Mouse (Mus musculus): Measurements from ENCODE around the gene Smug1. TPM values are rescaled to one million over a fixed set of nuclear protein-coding genes. Genes with fewer than 3 reads are reported as not detected.

Smug1 gene
- polyA plus RNA-seq, 1 experiment from 2014 or later: 12.2 TPM

DNA sequence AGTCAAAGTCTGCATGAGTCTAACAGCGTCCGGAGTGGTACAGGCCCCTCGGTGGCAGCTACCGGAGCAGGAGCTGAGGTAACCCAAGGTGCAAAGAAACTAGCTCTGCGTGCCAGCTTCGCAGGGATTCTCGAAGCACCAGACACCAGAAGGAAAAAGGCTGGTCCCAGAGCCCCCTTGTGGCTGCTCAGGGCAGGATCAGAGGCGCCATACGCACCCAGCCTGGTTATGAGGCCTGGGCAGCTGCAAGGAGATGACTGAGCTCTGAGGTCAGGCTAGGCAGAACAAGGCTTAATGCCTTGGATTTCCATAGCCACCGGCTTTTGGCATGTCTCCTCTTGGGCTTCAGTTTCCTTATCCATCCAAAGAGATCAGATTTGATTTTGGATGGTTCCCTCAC is 5.6 kb upstream of the Smug1 start:
- 12% methylated on average over 10 of the region's 10 CpGs for WGBS
- Histone ChIP-seq H3K4me3 (ENCODE audit: low read depth, low read length) (no peak overlapping the region), H3K27ac (ENCODE audit: low read length) (no peak overlapping the region), H3K9me3 (ENCODE audit: low read length) (no peaks in the 10 kb centered on the region), H3K27me3 (replicated peaks; ENCODE audit: insufficient read depth, low read length) (peaks cover 74% of the 10 kb centered on the region), H3K4me1 (ENCODE audit: insufficient read depth, low read depth, low read length) (peaks cover 14% of the 10 kb centered on the region), H3K9ac (replicated peaks; ENCODE audit: low read depth) (no peak overlapping the region), H3K4me2 (replicated peaks; ENCODE audit: low read depth, low read length) (no peak overlapping the region), H3K36me3 (ENCODE audit: insufficient read depth, low read length) (no peaks in the 10 kb centered on the region)
- ATAC-seq: peak; percentile 32; the same call in 1 of the 2 replicates
- peak; percentile 76 for DNase-seq (ENCODE audit: low spot score)
- TF ChIP-seq EP300 (IDR thresholded peaks at IDR 0.05) (no peak), CTCF (IDR thresholded peaks at IDR 0.05) (peak; percentile 87)

DNA sequence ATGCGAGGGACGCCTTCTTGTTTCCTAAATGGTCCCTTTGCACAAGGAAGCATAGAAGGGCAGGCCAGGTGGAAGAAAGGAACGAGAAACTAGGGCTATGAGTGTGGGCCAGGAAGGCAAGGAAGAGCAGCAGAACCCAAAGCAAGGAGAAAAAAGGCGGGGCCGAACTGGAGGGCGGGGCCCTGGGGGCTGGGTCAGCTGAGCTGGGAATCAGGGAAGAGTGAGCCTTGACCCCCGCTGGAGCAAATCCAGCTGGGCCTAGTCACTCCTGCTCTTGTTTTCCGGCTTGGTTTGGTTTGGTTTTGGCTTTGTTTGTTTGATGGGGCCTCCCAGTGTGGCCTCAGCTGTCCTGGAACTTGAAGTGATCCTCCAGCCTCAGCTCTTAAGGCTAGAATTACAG is 4.4 kb upstream of the Smug1 start:
- H3K36me3 ChIP-seq (ENCODE audit: insufficient read depth, low read length): no peaks in the 10 kb centered on the region
- H3K27ac ChIP-seq (ENCODE audit: low read length): no peak overlapping the region
- H3K9ac ChIP-seq (replicated peaks; ENCODE audit: low read depth): no peak overlapping the region
- H3K27me3 ChIP-seq (replicated peaks; ENCODE audit: insufficient read depth, low read length): peaks cover 73% of the 10 kb centered on the region
- H3K4me2 ChIP-seq (replicated peaks; ENCODE audit: low read depth, low read length): no peak overlapping the region
- no peaks in the 10 kb centered on the region for H3K9me3 ChIP-seq (ENCODE audit: low read length)
- no peak overlapping the region for H3K4me3 ChIP-seq (ENCODE audit: low read depth, low read length)
- 16% methylated on average over 7 of the region's 8 CpGs for WGBS
- DNase-seq (ENCODE audit: low spot score) (no peak), ATAC-seq (no peak)
- peaks cover 8% of the 10 kb centered on the region for H3K4me1 ChIP-seq (ENCODE audit: insufficient read depth, low read depth, low read length)
- TF ChIP-seq CTCF (IDR thresholded peaks at IDR 0.05) (no peak), EP300 (IDR thresholded peaks at IDR 0.05) (no peak)

DNA sequence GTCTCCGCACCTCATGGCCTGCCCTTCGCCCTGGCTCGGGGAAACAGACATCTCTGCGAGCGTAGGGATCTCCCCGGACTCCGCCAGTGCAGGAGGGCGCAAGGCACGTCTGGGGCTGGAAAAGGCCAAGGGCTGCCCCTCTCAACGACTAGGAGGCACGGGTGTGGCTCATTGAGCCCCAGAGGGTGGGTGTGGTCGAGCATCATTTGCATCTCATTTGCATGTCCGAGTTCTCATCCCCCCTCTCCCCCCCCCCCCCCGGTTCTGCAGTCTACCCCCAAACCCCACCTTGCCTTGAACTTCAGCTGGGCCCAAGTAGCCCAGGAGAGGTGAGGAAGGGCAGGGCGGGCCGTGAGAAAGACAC is 3.4 kb upstream of the Smug1 start:
- Histone ChIP-seq H3K27ac (ENCODE audit: low read length) (no peak overlapping the region), H3K9me3 (ENCODE audit: low read length) (no peaks in the 10 kb centered on the region), H3K36me3 (ENCODE audit: insufficient read depth, low read length) (no peaks in the 10 kb centered on the region), H3K27me3 (replicated peaks; ENCODE audit: insufficient read depth, low read length) (peaks cover 73% of the 10 kb centered on the region), H3K4me3 (ENCODE audit: low read depth, low read length) (no peak overlapping the region), H3K4me2 (replicated peaks; ENCODE audit: low read depth, low read length) (peak overlapping the region; percentile 95), H3K9ac (replicated peaks; ENCODE audit: low read depth) (no peak overlapping the region), H3K4me1 (ENCODE audit: insufficient read depth, low read depth, low read length) (peaks cover 8% of the 10 kb centered on the region)
- WGBS: 21% methylated on average over 13 of the region's 16 CpGs
- no peak for ATAC-seq
- no peak for TF ChIP-seq CTCF (IDR thresholded peaks at IDR 0.05)
- no peak for DNase-seq (ENCODE audit: low spot score)

DNA sequence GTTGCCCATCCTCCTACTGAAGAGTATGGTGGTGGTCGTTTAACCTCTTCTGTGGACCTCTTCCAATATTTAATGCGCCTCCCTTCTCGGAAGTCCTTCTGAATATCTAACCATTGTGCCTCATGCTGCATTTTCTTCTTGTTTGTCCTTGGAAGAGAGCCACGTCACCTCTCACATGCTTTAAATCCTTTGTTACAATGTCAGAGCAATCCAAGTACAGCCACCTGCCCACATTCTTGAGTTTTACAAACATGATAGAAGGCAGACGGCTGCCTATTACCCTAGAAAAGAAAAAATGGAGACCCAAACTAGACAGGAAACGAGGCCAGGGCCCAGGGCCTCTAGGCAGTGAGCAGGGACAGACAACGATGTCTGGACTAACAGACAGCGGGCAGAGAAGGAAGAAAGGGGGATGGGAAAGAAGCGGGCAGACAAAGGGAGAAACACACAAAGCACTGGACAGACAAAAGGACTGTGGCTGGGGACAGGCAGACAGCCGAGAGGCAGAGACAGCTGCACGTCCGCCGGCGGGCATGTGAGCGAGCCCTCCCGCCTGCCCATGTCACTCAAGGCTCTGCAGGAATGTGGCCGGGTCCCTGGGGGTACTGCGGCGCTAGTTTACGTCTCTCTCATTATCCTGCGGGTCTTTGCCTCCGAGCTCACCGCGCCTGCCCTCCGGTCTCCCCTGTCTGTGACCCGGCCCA is 2.9 kb upstream of the Smug1 start:
- WGBS: 10% methylated on average over 24 of the region's 26 CpGs
- Histone ChIP-seq H3K4me1 (ENCODE audit: insufficient read depth, low read depth, low read length) (peaks cover 8% of the 10 kb centered on the region), H3K4me3 (ENCODE audit: low read depth, low read length) (peak overlapping the region; percentile 53), H3K9me3 (ENCODE audit: low read length) (no peaks in the 10 kb centered on the region), H3K4me2 (replicated peaks; ENCODE audit: low read depth, low read length) (peak overlapping the region; percentile 95), H3K27me3 (replicated peaks; ENCODE audit: insufficient read depth, low read length) (peaks cover 72% of the 10 kb centered on the region), H3K36me3 (ENCODE audit: insufficient read depth, low read length) (no peaks in the 10 kb centered on the region), H3K9ac (replicated peaks; ENCODE audit: low read depth) (no peak overlapping the region), H3K27ac (ENCODE audit: low read length) (no peak overlapping the region)
- TF ChIP-seq CTCF (IDR thresholded peaks at IDR 0.05): no peak
- TF ChIP-seq EP300 (IDR thresholded peaks at IDR 0.05): no peak
- ATAC-seq: peak; percentile 32
- no peak for DNase-seq (ENCODE audit: low spot score)

DNA sequence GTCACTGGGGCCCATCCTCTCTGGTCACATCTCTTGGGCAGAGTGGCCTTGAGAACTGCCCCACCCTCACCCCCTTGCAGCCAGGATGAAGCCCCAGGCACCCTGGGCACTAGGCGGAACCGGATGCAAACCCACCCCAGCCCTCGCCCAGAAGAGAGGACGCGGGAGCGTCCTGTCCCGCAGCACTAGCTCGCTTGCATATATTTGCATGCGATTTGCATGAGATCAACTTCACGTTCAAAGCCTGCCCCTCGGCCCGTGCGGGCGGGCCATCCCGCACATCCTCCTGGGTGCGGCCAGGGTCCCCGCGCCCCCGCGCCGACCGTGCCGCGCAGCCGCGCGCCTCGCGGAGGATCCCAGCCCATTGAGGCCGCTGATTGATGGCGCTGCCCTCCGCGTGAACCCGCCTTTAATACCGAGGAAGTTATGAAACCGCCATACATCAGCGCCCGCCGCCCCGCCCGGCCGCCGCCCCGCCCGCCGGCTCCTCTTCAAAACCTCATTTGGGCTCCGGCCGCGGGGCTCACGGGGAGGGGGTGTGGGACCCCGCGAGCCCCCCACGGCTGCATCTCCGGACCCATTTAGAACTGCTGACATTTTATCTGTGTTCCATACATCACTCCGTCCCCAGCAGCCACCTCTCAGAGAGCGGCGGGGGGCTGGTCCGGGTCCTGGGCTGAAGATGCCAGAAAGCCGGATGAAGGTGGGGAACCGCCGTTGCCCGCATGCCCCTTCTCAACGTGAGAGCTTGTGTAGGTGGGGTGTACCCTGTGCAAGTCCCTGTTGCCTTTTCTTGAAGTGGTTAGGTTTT is 2.1 kb upstream of the Smug1 start:
- Histone ChIP-seq H3K4me1 (ENCODE audit: insufficient read depth, low read depth, low read length) (peaks cover 8% of the 10 kb centered on the region), H3K9ac (replicated peaks; ENCODE audit: low read depth) (no peak overlapping the region), H3K27me3 (replicated peaks; ENCODE audit: insufficient read depth, low read length) (peaks cover 66% of the 10 kb centered on the region), H3K4me3 (ENCODE audit: low read depth, low read length) (peak overlapping the region; percentile 53), H3K4me2 (replicated peaks; ENCODE audit: low read depth, low read length) (peak overlapping the region; percentile 95), H3K36me3 (ENCODE audit: insufficient read depth, low read length) (no peaks in the 10 kb centered on the region), H3K27ac (ENCODE audit: low read length) (no peak overlapping the region), H3K9me3 (ENCODE audit: low read length) (no peaks in the 10 kb centered on the region)
- 1% methylated on average over 59 of the region's 63 CpGs for WGBS
- TF ChIP-seq CTCF (IDR thresholded peaks at IDR 0.05) (no peak), EP300 (IDR thresholded peaks at IDR 0.05) (no peak)
- ATAC-seq (peak; percentile 29), DNase-seq (ENCODE audit: low spot score) (peak; percentile 73)

DNA sequence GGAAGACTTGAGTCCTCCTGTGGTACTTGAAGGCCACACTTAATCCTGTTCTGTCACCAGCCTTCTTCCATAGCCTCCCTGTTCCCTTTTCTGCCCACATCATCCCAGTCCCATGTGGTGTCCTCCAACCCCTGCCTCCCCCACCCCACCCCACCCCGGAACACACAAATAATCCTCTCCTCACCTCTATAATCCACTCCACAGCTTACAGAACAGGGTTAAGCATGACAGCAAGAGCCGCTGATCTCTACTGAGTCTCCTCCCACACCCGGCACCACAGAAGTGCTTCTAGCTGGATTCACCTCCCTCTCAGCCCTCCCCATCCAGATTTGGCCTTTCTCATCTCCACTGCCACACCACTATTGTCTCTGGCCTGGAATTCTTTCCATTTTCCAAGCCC is 894 bp upstream of the Smug1 start:
- Histone ChIP-seq H3K27me3 (replicated peaks; ENCODE audit: insufficient read depth, low read length) (peaks cover 54% of the 10 kb centered on the region), H3K4me1 (ENCODE audit: insufficient read depth, low read depth, low read length) (peaks cover 12% of the 10 kb centered on the region), H3K9me3 (ENCODE audit: low read length) (no peaks in the 10 kb centered on the region), H3K36me3 (ENCODE audit: insufficient read depth, low read length) (no peaks in the 10 kb centered on the region), H3K4me2 (replicated peaks; ENCODE audit: low read depth, low read length) (no peak overlapping the region), H3K9ac (replicated peaks; ENCODE audit: low read depth) (no peak overlapping the region), H3K27ac (ENCODE audit: low read length) (no peak overlapping the region), H3K4me3 (ENCODE audit: low read depth, low read length) (no peak overlapping the region)
- TF ChIP-seq EP300 (IDR thresholded peaks at IDR 0.05): no peak
- no peak for TF ChIP-seq CTCF (IDR thresholded peaks at IDR 0.05)
- no peak for DNase-seq (ENCODE audit: low spot score)
- ATAC-seq: no peak
- 27% methylated on average over 3 of the region's 3 CpGs for WGBS

Data from lung, postnatal 0 days (tissue).